Mouse (Mus musculus) ovary, adult 18-20 months (tissue): Measurements from ENCODE around the gene Commd6.

ENCODE experiments used
- DNase-seq: peaks from one replicate; pipeline ENCODE4 v3.0.0; 2022; ENCODE audit warnings: low spot score, mixed read lengths

The Commd6 gene

DNA sequence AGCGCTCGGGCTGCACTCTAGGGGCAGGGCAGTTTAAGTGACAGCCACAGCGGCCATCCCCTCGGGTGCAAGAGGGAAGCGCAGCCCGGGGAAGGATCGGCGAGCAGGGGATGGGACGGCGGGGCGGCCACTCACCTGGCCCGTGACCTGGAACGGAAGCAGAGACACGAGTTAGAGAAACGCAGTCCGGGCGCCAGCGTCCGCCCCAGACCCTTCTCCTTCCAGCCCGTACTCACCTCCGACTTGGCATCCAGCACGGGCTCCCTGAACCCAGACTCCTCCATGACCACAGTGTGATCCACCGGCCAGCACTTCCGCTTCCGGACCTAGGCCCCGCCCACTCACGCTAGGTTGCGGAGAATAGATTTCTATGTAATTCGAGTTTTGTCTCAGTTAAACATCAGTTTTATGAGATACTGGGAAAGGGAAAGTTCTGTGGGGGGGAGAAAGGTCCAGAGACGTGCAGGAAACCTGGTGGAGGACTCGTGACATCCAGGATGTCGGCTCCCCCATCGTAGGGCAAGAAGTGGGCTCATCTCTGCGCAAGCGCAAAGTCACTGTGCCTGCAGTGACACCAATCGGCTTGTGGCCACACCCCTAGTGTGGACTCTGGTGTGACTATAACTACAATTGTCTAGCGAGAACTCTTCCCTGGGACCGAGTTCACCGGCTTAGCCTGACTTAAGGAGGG lies at the start of gene Commd6:
Gene Commd6, minus strand, starts transcription at position 534 of the 691 bp plus-strand sequence.
- DNase-seq: peak; percentile 90

DNA sequence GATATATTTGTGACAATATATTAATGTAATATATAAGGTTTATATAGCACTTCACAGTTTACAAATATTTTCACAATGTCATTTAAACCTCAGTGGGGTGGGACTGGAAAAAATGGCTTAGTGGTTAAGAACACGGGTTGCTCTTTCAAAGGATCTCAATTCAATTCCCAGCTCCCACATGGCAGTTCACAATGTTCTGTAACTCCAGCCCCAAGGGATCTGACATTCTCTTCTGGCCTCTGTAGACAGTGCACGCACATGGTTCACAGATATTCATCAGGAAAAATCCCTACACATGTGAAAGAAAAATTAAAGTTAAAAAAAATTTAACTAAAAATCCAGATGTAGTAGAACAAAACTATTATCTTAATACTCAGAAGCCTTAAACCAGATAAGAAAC lies 47.9 kb upstream of the Commd6 start:
- no peak for DNase-seq

DNA sequence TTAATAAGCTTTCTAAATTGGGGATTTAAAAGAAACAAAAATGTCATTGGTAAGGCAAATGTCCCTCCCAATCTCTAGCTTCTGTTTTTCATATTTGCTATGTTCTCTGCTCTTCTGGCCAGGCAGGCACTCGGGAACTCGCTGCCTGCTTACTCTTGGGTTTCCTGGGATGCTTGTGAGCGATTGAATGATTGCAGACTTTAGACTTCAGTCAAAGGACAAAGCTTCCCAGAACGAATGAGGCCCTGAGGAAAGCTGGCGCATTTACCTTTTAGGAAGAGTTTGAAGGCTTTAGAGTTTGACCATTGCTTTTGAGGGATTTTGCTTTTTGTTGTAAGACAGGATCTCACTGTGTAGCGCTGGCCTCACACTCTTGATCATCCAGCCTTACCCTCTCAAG lies 47.2 kb upstream of the Commd6 start:
- DNase-seq: no peak

DNA sequence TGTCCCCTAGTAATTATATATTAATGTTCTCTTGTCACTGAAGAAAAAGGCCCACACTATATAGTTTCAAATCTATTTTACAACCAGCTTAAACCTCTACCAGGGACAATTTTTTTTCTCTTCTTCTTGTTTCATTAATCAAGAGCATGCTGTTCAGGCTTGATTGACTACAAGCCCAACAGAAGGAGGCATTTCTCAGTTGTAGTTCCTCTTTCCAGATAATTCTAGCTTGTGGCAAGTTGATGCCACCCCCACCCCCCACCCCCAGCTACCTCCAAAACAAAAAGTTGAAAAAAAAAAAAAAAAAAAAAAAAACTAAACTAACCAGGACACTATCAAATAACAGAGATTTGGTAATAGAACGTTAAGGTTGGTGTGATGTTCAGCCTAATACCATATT lies 31.7 kb upstream of the Commd6 start:
- DNase-seq: no peak

DNA sequence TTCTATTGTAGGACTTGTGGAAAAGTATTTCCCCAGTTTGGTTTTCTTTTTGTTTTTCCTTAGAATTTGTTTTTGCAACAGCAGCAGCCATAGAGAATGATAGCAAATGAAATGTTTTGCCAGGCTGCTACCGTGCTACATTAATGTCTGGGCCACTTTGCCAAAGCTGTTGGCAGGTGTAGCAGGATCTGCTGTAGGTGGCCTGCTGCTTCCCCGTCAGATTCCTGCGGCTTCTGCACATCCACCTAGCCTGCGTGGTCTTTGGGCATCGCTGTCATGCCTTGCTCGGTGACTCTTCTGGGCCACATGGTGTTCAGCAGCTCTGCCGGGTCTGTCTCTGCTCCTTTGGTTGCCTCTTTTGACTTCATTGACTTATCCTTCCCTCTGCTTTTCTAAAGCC lies 28.1 kb upstream of the Commd6 start:
- no peak for DNase-seq

DNA sequence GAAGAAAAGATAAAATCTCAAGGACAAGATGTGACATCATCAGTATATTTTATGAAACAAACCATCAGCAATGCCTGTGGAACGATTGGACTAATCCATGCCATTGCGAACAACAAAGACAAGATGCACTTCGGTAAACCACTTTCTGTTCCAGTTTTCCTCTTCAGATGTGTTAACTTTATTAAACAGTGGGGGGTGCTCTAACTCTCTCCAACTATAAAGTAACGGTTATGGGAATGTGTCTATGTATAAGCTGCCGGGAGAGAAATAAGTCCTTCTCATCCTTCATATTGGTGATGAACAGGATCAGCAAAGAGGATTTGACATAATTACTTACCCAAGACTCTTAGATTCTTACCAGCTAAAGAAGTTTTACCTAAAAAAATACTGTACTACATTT lies 26.1 kb upstream of the Commd6 start:
- no peak for DNase-seq

DNA sequence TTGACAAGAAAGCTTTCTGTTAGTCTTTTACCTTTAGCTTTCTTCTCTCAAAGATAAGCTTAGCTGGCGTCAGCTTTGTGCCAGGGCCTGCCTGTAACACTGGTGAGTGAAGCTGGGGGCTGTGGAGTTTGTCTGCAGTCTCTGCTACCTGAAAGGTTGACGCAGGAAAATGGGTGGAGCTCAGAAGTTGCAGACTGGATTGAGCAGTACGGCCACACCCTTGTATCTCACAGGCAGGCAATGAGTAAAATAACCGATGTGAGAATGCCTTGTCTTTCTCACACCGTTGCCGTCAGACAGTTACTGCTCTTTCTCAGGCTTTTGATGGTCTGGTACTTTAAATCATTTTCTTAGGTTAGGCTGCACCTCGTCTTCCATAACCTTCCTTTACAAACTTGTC lies 25.6 kb upstream of the Commd6 start:
- DNase-seq: no peak

DNA sequence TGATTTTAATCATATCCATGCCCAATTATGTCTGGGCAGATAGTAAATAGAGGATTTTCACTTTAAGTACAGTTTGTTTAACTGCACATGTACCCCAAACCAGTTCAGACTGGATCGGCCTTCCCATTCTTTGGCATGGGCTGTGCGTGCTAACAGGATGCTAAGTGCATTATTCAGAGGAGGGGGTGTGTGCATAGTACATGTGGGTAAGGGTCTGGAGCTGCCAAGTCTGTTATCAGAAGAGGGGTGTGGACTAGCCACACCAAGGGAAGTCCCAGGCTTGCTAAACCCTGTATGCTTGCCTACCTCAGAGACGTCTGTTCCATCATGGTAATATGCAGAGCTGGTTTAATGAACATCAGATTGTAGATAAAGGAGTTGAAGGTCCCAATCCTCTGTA lies 23.8 kb upstream of the Commd6 start:
- no peak for DNase-seq

DNA sequence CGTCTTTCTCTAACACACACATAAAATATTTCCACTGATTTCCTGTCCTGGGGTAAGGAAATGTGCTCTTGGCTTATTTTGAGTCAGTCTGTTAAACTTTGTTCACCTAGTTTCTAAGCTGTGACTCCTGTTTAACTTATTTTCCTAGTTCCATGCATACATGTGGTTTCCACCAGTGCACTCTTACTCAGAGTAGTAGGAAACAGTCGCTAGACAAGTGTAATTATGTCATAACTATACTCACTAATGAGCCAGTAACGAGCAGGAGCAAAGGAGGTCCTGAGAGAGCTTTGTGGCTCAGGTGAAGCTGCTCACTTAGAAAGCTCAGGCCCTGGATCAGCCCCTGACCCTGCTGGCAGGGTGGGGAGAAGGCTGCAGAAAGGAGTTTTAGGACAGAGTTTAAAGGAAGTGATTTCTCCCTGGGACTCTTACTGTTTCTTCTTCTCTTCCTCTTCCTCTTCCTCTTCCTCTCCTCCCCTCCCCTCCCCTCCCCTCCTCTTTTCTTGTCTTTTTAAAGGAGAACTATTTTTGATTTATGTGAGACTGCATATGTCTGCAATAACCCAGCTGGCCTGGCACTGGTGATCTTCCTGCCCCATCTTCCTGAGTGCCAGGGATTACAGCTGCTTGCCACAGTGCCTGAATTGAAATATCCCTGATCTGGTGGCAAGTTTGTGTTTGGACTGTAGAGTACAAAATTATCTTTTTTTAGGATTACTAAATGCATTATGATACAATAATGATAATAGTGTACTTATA lies 21.3 kb upstream of the Commd6 start:
- no peak for DNase-seq

DNA sequence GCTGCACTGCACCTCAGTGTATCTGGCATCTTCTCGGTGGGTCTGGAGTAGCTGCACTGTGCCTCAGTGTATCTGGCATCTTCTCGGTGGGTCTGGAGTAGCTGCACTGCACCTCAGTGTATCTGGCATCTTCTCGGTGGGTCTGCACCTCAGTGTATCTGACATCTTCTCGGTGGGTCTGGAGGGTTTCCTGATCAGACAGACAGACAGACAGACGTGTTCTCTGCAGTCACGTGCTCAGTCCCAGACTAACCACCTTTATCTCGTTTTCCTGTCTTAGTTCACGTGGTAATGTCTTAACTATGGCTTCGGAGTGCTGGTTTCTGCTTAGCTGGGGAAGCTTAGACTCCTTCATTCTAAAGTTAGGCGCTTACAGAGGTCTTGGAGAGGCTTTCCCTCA lies 15.8 kb upstream of the Commd6 start:
- DNase-seq: no peak

DNA sequence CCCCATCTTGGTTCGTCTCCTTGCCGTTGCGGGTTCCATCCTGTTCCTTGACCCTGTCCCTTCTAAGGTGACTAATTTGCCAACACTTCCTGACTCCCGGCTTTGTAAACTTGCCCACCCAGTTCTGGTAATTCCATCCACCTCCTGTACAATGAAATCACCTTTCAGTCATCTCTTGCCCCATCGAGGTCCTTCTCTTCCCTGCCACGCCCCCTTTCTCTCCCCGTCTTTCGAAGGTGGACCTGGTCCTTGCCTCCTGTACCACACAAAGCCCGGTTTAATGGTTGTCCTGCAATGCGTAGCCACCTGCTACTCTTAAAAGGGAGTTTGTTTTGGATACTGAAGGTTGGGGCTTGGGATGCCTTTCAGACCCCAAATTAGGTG lies 14.0 kb upstream of the Commd6 start:
- DNase-seq: no peak

DNA sequence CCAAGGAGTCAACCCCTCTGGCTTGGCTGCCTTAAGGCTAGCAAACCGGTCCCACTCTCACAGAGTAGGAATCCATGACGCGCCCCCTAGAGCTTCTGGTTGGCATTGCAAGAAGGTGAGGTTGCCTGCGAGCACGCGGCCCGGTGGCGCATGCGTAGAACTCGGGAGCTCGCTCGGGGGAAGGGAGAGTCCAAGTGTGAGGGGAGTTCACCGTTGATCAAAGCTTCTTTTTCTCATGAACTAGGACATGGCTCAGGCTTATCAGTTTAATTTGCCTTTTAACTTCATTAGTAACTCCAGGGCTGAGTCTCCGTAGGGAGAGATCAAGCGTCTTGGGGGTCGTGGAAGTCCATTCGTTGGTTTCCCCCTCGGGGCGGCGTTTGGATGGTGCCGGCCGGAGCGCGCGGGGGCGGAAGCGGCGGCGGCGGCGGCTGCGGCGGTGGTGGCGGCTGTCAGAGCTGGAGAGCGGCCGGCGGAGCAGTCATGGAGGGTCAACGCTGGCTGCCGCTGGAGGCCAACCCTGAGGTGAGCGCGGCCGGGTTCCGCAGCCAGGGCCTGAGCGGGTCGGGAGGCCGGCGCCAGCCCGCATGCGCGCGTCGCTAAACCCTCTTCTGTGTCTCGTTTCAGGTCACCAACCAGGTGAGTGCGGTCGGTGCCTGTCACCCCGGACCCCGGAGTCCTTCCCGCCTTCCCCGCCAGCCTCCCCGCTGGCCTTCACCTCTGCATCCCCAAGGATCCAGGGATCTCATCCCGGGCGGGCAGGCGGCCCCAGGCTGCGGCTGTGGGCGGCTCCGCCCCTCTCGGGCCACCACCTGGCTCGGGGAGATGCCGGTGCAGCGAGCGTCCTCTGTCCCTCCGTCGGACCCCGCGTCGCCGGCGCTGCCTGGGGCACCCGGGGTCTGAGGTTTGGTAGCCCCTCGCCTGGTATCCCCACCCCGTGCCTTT lies 13.4 kb upstream of the Commd6 start, which contains the start of gene Uchl3:
Gene Uchl3, plus strand, starts transcription at position 387 of the 945 bp plus-strand sequence.
- DNase-seq: peak; percentile 81

DNA sequence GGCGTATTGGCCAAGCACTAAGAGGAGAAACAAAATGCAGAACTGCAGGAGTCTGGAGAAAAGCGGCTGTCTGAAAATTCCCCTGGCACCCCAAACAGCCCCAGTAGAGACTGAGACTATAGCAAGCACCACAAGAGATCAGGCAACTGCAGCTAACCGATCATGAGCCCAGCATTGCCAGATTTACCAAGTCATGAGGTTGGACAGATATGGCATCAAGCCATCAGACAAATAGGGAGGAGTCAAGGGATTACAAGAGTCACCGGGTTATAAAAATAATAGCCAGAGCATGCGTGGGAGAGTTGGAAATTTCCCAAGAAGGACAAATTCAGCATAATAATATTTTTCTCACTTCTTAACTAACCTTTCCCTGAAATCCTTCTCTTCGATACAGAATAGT lies 12.1 kb upstream of the Commd6 start:
- DNase-seq: no peak

DNA sequence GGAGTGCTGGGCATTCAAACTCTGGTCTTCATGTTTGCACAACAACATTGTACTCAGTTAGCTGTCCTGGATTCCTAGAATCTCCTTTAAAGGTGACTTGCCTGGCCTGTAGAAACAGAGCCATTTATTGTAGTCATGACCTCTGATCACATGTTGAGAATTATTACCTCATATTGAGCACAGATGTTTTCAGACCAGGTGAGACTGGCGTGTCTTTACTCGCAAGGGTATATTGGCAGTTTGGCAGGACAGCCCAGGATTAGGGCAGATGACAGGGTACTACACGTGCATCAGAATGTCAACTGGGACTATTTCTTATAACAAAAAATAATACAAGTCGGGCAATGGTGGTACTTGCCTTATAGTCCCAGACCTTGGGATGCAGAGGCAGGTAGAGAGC lies 10.1 kb upstream of the Commd6 start:
- DNase-seq: no peak

DNA sequence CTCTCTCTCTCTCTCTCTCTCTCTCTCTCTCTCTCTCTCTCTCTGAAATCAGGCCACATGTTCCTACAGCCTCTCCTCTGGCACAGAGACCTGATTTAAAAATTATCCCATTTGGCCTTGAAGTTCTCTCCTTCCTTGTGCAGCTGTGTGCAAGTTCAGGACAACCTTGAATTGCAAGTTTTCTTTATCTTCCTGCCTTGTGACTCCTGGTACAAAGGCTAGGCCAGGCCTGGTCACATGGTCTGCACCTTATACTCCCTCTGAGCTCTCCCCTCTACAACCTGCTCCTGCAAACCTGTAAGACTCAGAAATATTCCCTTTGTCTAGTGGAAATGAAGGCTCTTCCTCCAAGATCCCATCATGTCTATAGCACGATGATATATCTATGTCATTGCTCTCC lies 4.5 kb upstream of the Commd6 start:
- peak; percentile 54 for DNase-seq

DNA sequence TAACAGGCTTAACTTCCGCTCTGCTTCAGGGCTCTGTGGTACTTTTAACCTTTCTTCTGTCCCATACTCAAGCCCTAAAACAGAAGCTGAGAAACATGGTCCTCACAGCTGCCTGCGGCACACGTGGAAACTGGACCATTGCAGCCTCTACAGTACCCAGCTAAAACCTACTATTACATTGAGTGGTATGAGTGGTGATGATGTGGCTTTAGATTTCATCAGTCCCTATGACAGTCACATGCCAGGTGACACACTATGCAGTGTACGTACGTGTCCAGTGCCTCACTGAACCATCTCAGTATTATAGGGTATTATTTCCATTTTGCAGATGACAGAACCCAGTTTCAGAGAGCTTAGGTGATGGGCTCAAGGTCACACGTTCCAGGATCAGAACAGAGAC lies 3.1 kb downstream of the Commd6 start:
- DNase-seq: no peak

DNA sequence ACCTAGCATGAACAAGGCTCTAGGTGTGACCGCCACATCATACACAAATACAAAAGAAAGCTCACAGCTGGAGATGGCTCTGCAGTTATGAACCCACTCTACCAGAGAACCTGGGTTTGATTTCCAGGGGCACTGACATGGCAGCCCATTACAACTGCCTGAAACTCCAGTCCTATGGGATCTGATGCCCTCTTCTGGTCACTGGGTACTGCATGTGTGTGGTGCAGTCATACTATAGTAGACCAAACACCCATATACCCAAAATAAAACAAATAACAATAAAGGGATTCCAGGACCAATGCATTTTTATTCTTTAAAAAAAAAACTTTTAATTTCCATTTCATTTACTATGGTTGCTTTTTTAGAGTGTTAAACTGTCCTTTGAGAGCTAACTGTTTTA lies 4.7 kb downstream of the Commd6 start:
- no peak for DNase-seq

DNA sequence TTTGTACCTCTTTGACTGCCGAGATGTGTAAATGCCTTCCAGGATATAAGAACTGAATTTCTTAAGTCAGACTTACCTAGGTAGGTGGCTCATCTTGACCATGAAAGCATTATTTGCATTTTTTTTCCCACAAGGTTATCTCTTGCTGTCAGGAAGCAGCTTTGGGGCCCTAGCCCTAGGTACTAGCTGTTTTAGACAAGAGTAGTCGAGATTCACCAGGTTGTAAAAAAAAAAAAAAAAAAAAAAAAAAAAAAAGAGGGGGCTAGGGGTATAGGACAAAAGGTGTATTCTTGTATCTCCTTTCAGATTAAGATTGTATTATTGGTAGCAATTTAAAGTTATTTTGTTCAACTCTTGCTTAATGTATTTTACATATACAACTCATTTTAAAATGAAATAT lies 9.9 kb downstream of the Commd6 start:
- no peak for DNase-seq

DNA sequence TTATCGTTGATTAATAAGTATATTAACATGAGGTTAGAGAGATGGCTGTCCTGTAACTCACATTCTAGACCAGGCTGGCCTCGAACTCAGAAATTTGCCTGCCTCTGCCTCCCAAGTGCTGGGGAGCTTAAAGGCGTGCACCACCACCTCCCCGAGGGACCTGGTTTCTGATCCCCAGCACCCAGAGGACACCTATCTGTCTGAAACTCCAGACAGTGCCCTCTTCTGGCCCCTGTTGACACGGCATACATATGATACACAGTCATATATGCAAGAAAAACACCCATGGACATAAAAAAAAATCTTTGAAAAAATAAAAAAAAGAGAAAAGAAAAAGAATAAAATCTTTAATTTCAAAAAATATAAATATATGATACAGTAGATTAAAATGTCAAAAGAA lies 22.8 kb downstream of the Commd6 start:
- DNase-seq: no peak

DNA sequence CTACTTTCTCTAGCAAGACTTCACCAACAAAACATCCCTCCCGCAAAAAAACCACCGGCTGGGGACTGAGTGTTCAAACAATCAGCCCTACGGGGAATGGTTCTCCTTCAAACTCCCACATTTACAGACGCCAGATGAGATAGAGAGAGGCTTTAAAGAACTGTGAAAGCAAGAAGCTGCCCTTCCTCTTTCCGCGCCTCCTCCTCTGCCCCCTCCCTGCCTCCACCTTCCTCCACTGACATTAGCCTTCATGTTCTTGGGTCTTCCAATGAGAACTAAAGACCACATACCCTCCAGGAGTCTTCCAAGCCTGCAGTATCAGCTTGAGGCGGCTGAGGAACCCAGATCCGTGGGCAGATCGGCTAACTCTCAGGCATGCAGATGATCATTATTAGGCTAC lies 24.3 kb downstream of the Commd6 start:
- no peak for DNase-seq

DNA sequence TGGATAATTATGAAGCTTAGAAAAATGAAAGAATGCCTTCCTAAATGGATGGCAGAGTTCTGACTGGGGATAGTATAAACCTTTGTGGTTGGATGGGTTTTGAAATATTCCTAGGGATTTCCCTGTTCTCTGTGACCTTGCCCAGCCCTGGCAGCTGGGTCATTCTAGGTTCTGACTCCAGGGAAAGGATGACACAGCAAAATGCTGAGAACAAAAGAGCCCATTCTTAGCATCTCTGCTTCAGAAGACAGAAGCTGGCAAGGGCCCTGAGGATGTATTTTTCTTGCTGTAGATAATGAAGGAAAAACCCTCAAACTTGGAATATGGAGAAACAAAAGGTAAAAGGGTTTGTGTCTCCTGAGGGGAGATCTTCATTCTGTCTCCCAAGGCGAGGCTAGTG lies 27.3 kb downstream of the Commd6 start:
- no peak for DNase-seq

DNA sequence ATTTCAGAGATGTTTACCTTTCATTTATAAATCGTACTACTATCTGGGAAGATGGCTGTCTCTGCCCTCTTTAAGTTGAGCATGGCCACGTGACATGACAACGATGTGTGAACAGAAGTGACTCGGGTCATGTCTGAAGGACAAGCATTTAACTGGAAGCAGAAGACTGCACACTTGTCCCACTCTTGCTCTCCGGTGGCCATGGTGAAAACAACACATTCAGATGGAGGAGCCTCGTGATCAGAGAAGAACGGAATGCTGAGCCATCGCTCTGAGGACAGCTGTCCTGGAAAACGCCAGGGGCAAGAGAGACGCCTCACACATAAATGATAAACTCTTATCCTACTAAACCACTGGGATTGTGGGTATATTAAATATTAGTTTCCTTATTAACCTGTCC lies 29.8 kb downstream of the Commd6 start:
- no peak for DNase-seq
